Mouse (Mus musculus) c-Kit-positive CD71-positive TER-119-positive erythroid progenitor cells, embryonic 14.5 days (primary cell): ENCODE results near the gene Reln.

Experiments
- DNase-seq: peaks from one replicate; pipeline ENCODE4 v3.0.0-alpha.2; 2013; ENCODE audit warnings: low spot score

The Reln gene

GRCm38 (mm10) chr5:22106811-22107485, 237.6 kb downstream of the Reln start:
- DNase-seq = no peak

- no peak for DNase-seq
Observed at GRCm38 (mm10) chr5:22094984-22095383, 249.5 kb downstream of the Reln start.

- DNase-seq = no peak
Observed at GRCm38 (mm10) chr5:22094043-22094442, 250.5 kb downstream of the Reln start.

- no peak for DNase-seq
Observed at GRCm38 (mm10) chr5:22093157-22093865, 251.2 kb downstream of the Reln start.

GRCm38 (mm10) chr5:22080468-22080986, 264.0 kb downstream of the Reln start:
- no peak for DNase-seq

- no peak for DNase-seq
Observed at GRCm38 (mm10) chr5:22074971-22075370, 269.5 kb downstream of the Reln start.

- no peak for DNase-seq
Observed at GRCm38 (mm10) chr5:22072591-22072990, 271.9 kb downstream of the Reln start.

GRCm38 (mm10) chr5:22059251-22059650, 285.3 kb downstream of the Reln start:
- DNase-seq = no peak

- no peak for DNase-seq
Observed at GRCm38 (mm10) chr5:22041825-22042224, 302.7 kb downstream of the Reln start.

GRCm38 (mm10) chr5:22039375-22040149, 304.9 kb downstream of the Reln start:
- no peak for DNase-seq

- no peak for DNase-seq
Observed at GRCm38 (mm10) chr5:22035201-22035600, 309.3 kb downstream of the Reln start.

- DNase-seq = no peak
Observed at GRCm38 (mm10) chr5:22033039-22033438, 311.5 kb downstream of the Reln start.

- DNase-seq = no peak
Observed at GRCm38 (mm10) chr5:22031653-22032052, 312.8 kb downstream of the Reln start.

- no peak for DNase-seq
Observed at GRCm38 (mm10) chr5:22028379-22028778, 316.1 kb downstream of the Reln start.

GRCm38 (mm10) chr5:22027240-22027875, 317.1 kb downstream of the Reln start:
- DNase-seq = no peak

- DNase-seq = no peak
Observed at GRCm38 (mm10) chr5:22025746-22026145, 318.8 kb downstream of the Reln start.

- DNase-seq = no peak
Observed at GRCm38 (mm10) chr5:22024108-22024507, 320.4 kb downstream of the Reln start.

GRCm38 (mm10) chr5:22017896-22018295, 326.6 kb downstream of the Reln start:
- DNase-seq = no peak

GRCm38 (mm10) chr5:22014459-22014858, 330.0 kb downstream of the Reln start:
- no peak for DNase-seq

GRCm38 (mm10) chr5:22009142-22009541, 335.4 kb downstream of the Reln start:
- DNase-seq = no peak

- no peak for DNase-seq
Observed at GRCm38 (mm10) chr5:22007304-22008059, 337.0 kb downstream of the Reln start.
